Mouse (Mus musculus) left cerebral cortex, adult 8-10 months (tissue): ENCODE measurements around the gene Kbtbd13. TPM values are rescaled to one million over a fixed set of nuclear protein-coding genes. Genes with fewer than 3 reads are reported as not detected.
"Not testable (repeated sequence)": the region's sequence is repeated elsewhere in the genome, so short reads cannot be mapped to it uniquely, and the experiment has no call there.

Experiments
- DNase-seq, 2 experiments: peaks; one replicate each; pipeline ENCODE4 v3.0.0; 2022; ENCODE audit warnings: low spot score in 2 of 2
- total RNA-seq, 4 experiments: library from RNA; stranded (reverse); gene quantifications; 2 replicates each; pipeline ENCODE4 v1.2.4; 2022

Gene Kbtbd13
- total RNA-seq, 4 experiments from 2014 or later, result 0.11 to 0.32 (median 0.12) TPM; not detected in 1

GRCm38 (mm10) chr9:65353251-65353650 lies 38.2 kb downstream of the Kbtbd13 start:
- DNase-seq, result no peak

- no peak for DNase-seq
Observed at GRCm38 (mm10) chr9:65347112-65347850, 44.2 kb downstream of the Kbtbd13 start.

- DNase-seq, result peak; percentile 14 to 27
Observed at GRCm38 (mm10) chr9:65346476-65347111, 44.9 kb downstream of the Kbtbd13 start.

- DNase-seq, result peak; percentile 94 to 95
Observed at GRCm38 (mm10) chr9:65345854-65346475, 45.5 kb downstream of the Kbtbd13 start, which contains the start of gene Pdcd7. Pdcd7 (plus strand) TSS chr9:65346104.

GRCm38 (mm10) chr9:65345439-65345838 lies 46.0 kb downstream of the Kbtbd13 start:
- DNase-seq, result not testable (repeated sequence)

- DNase-seq, result no peak
Observed at GRCm38 (mm10) chr9:65340414-65340813, 51.0 kb downstream of the Kbtbd13 start.

GRCm38 (mm10) chr9:65339146-65339545 lies 52.3 kb downstream of the Kbtbd13 start:
- DNase-seq, result no peak

Other genes with a start within 250 kb of the Kbtbd13 start
- 1 to 10 TPM; 3.4 to 4.8 (median 4.0) TPM for gene Parp16, start 196.3 kb downstream of the Kbtbd13 start, total RNA-seq
- gene Cilp, start 126.5 kb downstream of the Kbtbd13 start, total RNA-seq, result under 1 TPM in 3 of 4 experiments, not detected in 1; 0.13 to 0.23 (median 0.19) TPM
- 10 to 100 TPM; 28.4 to 30.9 (median 28.9) TPM for gene Clpx, start 97.4 kb downstream of the Kbtbd13 start, total RNA-seq
- gene Pdcd7, start 45.5 kb downstream of the Kbtbd13 start, total RNA-seq, result 10 to 100 TPM; 27.3 to 31.1 (median 27.9) TPM
- gene Ubap1l, start 30.6 kb downstream of the Kbtbd13 start, total RNA-seq, result 1 to 10 TPM; 4.0 to 5.0 (median 4.7) TPM
- 1 to 10 TPM; 2.1 to 3.4 (median 3.2) TPM for gene Rasl12, start 6.9 kb upstream of the Kbtbd13 start, total RNA-seq
- gene Slc51b, start 31.3 kb upstream of the Kbtbd13 start, total RNA-seq, result not detected
- 10 to 100 TPM; 16.4 to 20.5 (median 16.9) TPM for gene Mtfmt, start 44.1 kb upstream of the Kbtbd13 start, total RNA-seq
- gene Spg21, start 69.3 kb upstream of the Kbtbd13 start, total RNA-seq, result 10 to 100 TPM; 33.6 to 43.7 (median 41.2) TPM
- gene Ankdd1a, start 128.5 kb upstream of the Kbtbd13 start, total RNA-seq, result 1 to 10 TPM; 3.8 to 6.4 (median 4.8) TPM
- gene Plekho2, start 188.4 kb upstream of the Kbtbd13 start, total RNA-seq, result 10 to 100 TPM; 16.3 to 24.5 (median 18.9) TPM
- under 1 TPM; 0.18 to 0.63 (median 0.26) TPM for gene Pif1, start 195.5 kb upstream of the Kbtbd13 start, total RNA-seq
- 1 to 10 TPM; 2.2 to 5.3 (median 3.0) TPM for gene Rbpms2, start 238.0 kb upstream of the Kbtbd13 start, total RNA-seq